Mouse (Mus musculus): ENCODE measurements around the gene Ccser1.

Ccser1 gene

DNA sequence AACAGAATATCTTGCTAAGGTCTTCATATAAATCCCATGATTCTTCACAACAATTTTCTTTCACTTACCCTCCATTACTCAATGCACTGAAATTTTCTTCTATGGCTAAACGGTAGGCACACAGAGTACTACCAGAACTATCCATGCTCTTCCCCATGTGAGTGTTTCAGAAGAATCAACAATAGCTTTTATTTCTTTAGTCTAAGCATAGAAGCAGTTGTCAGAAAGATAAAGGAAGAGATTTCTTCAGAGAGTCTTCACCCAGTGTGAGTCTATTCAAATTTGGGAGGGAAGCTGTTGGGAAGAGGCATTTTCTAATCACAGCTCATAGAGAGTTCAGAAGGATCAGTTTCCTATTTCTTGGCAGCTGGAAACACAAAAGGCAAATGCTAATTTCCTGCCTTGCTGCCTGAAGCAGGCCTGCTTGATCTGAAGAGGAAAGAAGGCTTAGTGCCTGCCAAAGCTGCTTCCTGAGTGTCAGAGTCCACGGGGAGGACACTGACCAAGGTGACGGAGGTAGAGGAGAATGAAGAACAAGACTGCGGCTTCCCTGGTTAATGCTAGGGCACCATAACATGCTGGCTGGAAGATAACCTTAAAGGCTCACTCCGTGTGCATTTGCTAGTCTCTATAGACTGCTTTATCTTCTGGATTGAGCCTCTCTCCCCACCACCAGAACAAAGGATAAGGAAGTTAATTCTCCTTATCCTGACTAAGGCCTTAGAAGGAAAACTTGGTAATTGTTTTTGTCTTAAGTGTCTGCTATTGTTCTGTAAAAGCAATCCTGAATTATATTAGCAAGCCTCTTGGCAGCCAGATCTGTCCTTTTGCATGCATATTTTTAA lies 251.0 kb downstream of the Ccser1 start:
- in situ Hi-C loops (cut with MboI, MseI): no loop called here

DNA sequence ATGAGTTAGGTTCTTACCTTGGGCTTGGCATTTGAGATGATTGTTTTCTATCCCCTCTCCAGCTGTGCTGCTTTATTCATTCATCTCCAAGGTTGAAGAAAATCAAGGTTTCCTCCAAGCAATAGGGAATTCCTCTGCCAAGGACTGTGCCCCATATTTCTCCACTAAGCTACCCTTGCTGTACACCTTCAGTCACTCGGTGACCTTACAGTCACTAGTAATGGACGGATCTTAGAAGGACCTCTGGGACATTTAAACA lies 251.5 kb downstream of the Ccser1 start:
- in situ Hi-C loops (cut with MboI, MseI): no loop called here

DNA sequence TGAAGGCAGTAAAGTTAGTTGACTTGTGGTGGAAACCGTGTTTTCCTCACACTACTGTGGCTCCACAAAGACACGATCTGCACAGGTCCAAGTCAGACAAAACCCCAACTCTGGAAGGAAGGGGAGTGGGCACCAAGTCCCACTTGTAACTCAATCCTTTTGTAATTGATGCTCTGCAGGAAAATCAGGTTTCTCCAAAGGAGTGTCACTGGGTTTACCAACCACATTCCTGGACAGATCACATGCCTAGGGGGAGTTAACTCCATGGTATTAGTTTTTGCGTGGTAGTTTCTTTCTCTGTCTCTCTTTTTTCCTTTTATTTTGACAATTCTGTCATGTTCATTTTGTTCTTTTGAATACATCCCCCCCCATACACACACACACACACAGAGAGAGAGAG lies 252.0 kb downstream of the Ccser1 start:
- in situ Hi-C loops (cut with MboI, MseI): no loop called here

DNA sequence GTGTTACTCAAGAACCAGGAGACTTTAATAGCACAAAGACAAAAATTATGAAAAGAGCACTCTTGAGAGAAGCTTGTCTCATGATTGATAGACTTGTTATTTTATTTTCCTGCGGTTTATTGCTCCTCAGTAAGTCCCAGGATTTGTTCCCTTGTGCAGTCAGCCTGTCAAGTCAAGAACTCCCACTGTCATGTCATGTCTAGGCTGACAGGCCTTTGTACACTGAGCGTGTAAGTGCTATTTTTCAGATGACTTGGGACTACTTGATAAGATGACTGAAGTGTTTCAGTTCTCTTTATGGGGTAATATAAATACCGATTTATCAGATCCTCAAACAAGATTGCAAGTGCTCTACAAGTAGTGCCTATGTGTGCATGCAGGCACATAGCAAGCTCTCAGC lies 252.6 kb downstream of the Ccser1 start:
- in situ Hi-C loops (cut with MboI, MseI): no loop called here

DNA sequence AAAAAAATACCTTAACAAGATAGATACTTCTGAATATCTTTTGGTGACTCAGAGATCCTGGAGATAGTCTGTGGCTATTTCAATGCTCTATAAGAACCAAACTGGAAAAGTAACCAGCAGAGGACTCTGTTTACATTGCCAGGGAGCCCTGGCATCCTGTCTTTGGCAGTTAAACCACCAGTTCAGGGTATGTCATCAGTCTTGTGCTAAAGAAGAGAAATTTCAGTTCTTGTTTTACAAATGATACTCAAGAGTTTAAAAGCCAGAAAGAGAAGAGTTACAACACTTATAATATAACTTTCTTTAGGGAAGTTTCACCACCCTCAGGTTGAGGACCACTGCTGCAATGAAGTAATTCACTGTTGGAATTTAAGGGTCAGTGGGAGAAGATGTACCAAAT lies 258.0 kb downstream of the Ccser1 start:
- in situ Hi-C loops (cut with MboI, MseI): no loop called here

DNA sequence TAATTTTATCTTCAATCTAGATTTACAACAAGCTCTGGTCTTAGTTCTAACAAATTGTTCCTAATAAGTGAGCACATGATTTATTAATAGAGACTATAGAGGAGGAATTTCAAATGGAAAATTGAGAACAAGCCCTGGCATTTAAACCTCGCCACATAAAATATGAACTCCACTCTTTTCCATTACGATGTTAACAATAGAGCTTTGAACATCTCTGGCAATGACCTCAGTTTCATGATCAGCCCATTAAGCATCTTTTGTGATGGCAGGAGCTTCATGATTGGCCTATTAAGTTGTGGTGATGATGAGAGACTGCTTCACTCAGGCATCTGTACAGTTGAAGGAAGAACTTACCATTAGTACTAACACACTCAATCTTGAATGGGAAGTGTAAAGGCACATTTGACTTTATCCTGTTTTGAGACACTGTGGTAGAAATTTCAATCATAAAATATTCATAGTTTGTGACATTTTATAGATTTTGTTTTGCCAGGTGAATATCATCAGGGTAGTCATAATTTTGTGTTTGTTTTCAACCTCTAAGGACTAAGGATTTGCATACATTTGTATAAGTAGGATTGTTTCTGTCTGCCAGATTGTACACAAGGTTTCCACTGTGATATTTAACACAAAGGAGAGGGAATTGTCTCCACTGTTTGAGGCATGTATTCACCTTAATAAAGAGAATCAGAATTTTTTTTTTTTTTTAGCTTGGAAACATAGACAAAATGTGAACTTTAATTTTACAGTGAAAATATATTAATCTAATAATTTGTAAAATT lies 291.4 kb downstream of the Ccser1 start:
- in situ Hi-C loops (cut with MboI, MseI): no loop called here

DNA sequence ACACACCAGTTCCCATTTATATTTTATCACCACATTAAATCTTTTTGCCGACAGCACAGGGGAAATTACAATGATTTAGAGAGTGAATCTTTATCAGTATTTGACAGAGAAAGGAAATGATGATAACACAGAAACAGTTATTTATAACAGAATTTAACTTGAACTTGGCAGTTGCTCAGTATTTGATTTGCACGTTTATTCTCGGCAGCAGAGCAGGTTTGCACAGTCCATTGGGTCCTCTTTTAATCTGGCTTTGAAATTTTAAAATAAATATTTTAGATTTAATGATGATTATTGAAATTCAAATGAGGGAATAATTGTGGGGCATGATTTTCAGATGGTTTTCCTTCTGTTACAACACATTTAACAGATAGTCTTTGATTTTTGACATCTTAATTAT lies 305.2 kb downstream of the Ccser1 start:
- in situ Hi-C loops (cut with MboI, MseI): no loop called here

DNA sequence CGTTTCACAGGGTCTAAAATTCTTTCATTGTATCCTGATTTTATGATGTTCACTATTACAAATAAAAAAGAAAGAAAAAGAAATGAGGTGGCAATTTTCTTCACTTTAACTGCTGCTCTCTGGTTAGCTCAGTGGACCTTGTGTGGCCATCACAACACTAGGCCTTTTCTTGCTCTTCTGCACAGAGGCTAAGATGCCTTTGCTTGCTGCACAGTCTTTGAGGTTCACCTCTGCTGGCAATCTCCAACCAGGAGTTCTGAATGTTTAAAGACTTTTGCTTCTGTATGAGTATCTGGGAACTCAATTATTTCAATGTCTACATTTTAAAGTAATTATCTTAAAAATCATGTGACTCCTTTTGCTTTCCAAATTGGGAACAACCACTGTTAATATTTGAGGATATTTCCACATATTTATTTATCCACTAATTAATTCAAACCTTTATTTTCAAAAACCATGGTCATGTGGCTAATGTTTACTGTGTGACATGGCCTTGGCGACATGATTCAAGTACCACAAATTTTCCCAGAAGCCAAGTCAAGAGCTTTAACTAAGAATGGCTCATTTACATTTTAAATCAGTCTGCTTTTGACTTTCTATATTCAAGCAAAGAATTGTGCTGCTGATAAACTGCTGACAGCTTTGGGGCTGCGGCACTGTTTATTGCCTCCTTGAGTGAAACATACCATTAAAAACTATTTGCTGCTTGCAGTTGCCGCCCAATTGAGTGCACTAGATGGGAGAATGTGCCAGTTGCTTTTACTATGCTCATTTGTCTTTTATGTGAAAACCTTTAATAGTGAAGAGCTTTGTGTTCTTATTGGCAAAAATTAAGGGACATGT lies 312.1 kb downstream of the Ccser1 start:
- in situ Hi-C loops (cut with MboI, MseI): no loop called here

DNA sequence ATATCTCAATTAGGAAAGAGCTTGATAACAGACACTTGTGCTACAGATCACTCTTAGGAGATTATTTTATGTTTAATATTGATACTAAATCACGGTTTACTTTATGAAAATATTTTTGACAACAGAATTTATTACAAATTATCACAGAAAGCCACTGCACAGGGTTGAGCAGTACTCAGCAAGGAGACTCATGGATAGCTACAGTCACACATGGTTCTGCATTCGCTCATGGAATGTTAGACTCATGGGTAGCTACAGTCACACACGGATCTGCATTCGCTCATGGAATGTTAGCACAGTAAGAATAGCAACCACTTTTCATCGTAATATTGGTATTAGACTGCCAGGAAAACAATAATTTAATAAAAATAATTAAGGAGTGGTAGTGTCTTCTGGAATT lies 313.3 kb downstream of the Ccser1 start:
- in situ Hi-C loops (cut with MboI, MseI): no loop called here

DNA sequence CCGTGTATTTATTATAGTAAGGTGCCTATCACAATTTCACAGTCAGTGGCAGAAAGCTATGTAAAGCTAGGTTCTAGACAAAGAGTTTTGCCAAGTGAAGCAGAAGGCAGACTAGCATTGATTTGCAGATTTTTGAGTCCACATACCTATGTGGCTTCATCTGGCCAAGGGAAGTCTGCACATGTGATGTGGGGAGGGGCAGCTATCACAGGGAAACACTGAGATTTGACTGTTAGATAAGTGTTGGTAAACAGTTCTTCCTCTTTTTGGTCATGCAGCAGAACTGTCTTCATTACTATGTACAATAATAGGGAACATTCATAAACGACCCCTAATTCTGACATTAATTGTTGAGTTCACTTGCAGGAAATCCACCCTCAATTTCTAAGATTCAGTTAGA lies 335.2 kb downstream of the Ccser1 start:
- in situ Hi-C loops (cut with MboI, MseI): no loop called here

DNA sequence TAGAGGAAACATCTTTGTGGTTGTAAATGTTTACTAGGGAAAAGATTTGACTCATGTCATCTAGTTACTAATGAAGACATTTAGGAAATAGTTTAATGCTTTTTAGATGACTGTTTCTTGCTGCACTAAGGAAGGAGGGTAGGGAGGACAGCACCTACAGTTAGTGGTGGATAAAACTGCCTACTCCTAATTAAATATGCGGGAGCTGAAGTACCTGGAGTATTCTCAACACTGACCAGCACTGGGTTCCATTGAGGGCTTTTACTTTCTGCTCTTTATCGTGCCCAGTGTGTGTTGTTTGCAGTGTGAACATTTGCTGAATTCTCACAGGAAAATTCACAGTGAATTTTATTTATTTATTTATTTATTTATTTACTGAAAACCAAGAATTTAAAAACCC lies 341.5 kb downstream of the Ccser1 start:
- in situ Hi-C loops (cut with MboI, MseI): no loop called here

DNA sequence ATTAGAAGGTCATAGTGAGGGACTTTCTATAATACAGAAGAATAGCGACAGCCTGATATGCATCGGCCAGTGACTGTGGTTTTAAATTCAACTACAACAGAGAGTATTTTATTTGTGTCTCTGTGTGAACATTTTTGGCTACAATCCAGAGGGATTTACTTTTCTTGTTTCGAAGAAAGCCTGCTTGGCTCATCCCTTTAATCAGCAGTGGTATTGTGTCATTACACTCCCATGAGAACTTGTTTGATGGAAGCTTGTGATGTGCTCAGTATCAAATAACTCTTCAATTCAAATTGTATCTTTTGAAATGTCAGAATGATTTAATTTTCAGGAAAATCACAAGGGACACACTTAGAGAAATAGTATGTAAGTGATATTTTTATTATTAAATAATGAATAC lies 342.0 kb downstream of the Ccser1 start:
- in situ Hi-C loops (cut with MboI, MseI): no loop called here

DNA sequence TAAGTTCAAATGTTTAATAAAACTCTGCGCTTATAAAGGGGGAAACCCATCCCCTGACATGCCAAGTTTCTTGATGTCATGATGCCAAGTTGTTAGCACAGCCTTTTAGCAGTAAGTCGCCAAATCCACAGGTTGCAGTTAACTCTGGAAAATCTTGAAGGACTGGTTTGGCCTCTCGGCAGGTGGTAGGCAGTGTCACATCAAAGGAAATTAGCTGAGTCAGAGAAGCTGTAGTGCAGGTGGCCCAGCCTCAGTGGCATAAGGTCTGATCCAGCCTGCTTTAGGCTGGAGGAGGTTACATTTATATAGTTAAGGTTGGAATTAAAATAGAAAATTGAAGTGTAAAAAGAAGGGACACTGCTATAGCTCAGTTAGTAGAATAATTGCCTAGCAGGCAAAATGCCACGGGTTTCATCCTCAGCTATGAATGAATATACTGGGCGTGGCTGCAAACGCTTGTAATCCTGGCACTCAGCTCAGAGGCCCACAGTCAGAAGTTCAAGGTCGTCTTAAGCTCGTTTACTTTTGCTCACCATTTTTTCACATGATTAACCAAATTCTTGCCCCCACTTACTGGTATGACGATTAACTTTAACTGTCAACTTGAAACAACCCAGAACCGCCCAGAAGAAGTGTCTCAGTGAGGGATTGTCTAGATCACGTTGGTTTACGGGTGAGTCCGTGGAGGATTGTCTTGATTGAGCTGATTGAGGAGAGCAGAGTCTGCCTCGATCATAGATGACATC lies 343.8 kb downstream of the Ccser1 start:
- in situ Hi-C loops (cut with MboI, MseI): no loop called here

DNA sequence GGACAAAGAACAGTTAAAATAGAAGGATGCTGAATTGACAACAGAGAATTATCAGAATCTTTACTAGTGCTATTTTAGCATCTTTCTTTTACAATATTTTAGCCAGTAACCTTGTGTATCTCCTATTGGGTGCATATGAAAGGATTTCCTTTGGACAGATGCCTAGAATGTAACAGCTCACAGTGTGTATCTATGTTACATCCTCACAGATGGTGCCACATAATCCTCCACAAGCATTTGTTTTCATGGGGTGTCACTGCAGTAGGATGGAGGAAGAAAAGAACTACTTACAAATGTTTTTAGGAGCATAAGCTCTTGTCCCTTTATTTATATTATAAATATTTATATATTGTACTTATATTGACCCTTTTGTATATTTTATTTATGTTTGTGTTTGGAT lies 360.6 kb downstream of the Ccser1 start:
- in situ Hi-C loops (cut with MboI, MseI): no loop called here

DNA sequence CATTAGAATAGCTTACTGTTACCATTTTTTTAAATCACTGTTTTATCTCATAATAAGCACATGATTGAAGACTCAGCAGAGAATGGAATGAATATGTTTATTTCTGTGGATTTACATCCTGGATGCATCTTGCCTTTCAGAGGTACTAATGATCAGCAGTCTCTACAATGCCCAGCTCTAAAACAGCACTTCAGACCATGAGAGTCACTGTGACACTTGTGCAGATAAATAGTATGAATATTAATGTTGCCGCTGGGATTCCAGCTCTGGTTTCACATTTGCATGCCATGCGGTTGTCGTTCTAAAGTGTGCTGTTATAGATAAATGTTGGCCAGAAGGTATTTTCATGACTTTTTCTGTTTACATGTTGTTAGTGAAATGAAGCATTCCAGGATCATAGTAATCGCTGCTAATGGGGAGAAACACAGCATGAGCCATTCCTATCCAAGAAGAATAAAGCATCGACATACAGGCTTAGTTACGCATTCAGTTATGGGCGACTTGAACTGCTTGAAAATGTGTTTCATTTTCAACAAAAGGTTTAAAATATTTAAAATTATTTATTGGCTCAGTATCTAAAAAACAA lies 363.4 kb downstream of the Ccser1 start:
- in situ Hi-C loops (cut with MboI, MseI): no loop called here

DNA sequence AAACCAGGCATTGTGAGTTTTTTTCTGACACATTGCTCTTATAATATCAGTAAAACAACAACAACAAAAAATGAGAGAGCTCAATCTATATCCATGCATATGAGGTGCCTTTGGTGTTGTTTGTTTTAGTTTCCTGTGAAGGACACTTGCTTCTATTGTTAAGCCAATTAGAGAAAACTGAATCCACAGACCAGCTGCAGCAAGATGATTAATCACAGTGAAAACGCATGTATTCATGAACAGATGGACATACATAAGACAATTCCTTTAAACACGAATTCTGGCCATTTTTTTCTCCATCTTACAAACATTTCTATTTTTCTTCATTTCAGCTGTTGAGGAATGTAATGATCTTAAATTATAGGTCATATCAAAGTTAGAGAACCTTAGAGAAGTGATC lies 387.4 kb downstream of the Ccser1 start:
- in situ Hi-C loops (cut with MboI, MseI): no loop called here

DNA sequence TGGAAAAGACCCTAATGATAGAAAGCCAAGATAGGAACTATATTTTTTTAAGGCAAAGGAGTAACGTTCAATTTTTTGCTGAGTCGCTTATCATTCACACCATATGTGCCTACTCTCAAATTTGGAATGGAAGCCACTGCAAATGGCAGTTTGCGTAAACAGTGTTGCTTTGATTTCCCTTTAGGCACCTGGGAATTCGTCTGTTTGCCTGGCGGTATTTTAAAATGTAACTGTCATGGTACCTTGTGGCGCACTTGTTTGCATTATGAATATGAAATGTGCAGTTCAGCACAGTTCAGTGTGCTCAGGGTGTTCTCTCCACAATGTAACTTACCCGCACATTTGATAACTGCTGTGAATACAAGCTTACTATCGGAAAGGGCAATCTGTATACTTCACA lies 387.8 kb downstream of the Ccser1 start:
- in situ Hi-C loops (cut with MboI, MseI): no loop called here

DNA sequence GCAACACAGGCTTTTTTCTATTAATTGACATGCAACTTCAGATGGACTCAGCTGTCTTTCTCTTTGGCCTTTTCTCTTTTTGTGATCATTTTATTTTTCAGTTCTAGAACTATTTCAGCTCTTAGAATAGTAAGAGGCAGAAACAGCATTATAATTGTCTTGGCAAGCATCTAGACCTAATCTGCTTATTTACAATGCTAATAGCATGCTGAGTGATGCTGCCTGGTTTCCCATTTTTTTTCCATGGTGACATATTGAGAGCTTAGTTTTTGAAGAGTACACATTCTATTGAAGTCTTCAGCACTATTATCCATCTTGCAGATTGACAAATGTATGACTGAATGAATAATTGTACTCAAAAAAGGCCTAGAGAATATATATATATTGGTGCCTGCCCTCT lies 401.6 kb downstream of the Ccser1 start:
- in situ Hi-C loops (cut with MboI, MseI): no loop called here

DNA sequence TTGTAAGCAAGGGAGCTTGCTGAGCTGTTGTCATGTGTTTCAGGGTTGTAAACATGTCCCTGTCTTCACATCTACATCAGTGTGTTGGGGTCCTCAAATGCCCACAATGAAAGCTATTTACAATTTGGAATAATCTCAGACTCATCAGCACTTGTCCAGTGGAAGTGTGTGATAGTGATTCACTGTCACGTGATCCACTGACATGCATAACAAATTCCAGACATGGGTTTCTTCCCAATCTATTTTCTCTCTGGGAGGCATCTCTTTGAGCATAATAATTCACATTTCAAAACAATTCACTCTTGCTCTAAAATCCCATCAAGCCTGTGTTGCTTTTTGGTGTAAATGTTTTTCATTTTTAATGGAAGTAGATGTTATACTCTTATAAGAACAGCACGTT lies 408.9 kb downstream of the Ccser1 start:
- in situ Hi-C loops (cut with MboI, MseI): no loop called here

DNA sequence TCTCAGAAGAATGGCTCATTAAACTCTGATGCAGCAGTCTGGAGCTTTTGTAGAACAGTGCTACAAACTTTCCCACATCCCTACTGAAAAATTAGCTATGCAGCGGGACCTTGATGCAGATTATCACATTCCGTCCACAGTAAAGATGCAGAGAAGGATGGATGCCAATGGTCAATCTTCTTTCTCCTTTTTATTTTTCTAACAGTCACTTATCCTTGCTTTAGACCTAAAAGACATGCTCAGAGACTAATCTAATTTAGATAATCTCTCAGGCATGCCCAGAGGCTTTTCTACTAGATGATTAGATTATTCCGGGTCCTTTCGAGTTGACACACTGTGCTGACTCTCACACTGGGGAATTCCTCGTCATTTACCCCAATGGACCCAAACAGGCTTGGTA lies 421.8 kb downstream of the Ccser1 start:
- in situ Hi-C loops (cut with MboI, MseI): no loop called here

DNA sequence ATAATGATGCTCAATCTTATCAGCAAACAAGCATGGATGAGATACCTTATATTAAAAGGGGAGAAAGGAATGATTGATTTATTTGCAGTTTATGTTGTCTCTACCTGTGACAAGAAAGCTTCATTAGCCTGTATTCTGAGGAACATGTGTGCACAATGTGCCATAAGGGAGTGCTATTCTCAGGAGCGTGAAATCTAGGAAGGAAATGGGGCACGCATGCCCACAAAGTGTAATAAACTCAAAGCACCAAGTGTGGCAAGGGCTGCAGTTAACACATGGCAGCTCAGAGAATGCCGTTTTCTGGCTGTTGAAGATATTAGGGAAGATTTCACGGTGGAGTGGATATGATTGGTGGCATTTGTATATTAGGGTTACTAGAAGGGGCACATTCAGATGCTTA lies 434.8 kb downstream of the Ccser1 start:
- in situ Hi-C loops (cut with MboI, MseI): no loop called here
